Mouse (Mus musculus) frontal cortex, postnatal 10 days (tissue): Measurements from ENCODE around the gene Nts.
"Not testable (repeated sequence)": the region's sequence is repeated elsewhere in the genome, so short reads cannot be mapped to it uniquely, and the experiment has no call there.

Experiments used
- DNase-seq, 2 experiments: peaks; one replicate each; pipeline ENCODE4 v3.0.0; 2022; ENCODE audit warnings: low spot score in 2 of 2, mixed read lengths in 1 of 2

Nts gene

DNA sequence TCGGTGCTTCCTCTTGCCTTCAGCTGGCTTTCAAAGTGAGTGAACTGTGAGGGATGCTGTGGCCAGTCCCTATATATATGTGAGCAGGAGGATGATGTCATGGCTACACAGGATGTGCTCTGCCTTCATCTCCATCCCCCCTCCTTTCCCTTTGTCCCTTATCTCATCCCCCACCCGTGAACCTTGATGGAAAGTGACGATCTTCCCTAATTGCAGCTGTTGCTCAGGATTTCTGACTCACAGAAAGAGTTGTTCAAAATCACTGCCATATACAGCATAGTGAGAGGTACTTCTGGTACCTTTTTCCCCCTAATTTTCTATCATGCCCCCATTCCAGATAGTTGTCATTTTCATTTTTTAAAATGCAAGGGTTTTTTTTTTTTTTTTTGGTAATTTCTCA, at the start of gene Nts:
TSS of gene Nts (minus strand) at position 101 of the 400 bp plus-strand sequence.
- DNase-seq: no peak

DNA sequence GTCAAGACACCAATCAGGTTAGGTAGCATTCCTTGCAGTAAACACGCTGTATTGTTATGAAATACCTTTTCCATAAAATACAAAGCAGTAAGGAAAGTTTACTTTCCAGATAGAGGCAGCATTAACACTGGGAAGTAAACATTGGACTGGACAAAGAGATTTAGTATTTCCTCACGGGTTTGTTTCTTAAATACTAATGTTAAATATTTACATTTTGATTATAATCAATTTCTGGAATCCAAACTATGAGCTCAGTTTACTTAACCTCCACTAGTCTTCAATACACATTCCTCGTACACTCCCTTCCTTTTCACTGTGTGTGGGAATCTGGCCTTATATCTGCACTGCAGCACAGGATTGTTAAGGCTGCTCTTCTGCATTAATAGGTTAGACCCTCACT, 37.6 kb upstream of the Nts start:
- no peak for DNase-seq

DNA sequence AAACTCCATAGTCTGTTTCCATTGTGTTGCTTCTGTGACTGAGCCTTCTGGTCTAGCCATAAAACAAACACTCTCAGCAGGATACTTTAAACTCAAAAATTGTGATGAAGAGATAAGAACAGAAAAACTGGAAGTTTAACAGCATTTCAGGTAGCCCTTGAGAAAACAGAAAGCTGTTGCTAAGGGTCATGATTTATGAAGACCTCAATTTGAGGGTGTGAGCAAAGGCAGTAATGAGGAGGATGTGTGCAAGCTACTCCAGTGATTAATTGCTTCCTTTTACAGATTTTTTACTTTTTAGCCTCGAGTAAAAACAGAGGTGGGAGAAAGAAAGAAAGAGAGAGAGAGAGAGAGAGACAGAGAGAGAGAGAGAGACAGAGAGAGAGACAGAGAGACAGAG, 23.9 kb upstream of the Nts start:
- DNase-seq: no peak

DNA sequence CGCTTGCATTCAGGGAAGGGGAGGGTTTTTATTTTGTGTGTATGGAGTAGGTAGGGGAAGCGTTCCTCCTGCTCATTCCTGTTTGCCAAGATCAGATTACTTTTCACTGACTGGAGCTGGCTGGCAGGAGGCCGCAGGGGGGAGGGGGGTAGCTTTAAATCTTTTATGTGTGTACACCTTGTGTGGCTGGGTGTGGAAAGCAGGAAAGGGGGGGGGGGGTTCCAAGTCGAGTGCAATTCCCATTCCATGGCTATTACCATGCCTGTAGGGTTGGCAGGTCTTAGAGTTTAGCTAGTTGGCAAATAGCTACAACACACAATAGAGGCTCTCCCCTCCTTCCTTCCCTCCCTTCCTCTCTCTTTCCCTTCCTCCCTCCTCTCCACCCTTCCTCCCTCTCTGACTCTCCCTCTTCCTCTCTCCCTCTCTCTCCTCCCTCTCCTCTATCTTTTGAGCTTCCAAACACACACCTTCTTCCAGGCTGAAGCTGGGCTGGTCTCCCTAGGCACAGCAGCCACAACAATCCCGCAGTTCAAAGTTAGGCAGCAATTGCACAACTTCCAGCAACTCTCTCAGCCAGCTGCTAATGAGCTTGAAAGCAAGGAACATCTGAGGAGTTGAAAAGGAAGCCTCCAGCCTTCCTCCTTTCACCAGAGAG, 21.6 kb upstream of the Nts start, which contains the start of gene Rassf9:
TSS of gene Rassf9 (plus strand) at position 416 of the 655 bp plus-strand sequence.
- no peak for DNase-seq

DNA sequence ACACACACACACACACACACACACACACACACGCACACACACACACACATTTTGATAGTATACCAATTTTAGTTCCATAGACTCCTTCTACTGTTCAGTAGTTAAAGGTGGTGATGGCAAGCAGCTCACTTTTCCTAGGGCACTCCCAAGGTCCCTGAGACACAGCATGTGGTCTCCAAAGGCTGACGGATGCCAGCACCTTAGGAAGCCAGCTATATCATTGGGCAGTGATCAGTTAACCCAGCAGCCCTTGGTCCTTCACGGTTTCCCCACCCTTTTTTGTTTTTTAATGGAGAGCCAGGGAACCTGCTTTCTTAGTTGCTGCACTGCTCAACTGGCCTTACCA, 21.1 kb upstream of the Nts start:
- no peak for DNase-seq

GRCm38 (mm10) chr10:102507386-102507785, 17.1 kb upstream of the Nts start:
- no peak for DNase-seq

DNA sequence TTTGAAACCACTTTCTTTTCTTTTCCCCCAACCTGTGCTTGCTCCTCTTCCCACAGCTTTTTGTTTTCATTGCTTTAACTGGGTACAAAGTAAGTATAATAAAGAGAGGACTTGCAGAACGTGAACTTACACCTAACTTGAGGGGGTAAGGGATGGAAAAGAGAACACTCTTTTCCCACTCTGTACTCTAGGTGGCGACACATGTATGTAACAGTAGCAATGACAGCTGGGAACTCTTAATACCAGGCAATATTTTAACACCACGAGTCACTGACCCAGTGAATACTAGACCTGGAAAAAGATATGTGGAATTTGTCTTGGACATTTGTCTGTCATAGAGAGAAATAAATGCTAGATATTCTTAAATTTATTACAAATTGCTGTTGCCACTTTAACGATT, 8.5 kb upstream of the Nts start:
- DNase-seq: no peak

DNA sequence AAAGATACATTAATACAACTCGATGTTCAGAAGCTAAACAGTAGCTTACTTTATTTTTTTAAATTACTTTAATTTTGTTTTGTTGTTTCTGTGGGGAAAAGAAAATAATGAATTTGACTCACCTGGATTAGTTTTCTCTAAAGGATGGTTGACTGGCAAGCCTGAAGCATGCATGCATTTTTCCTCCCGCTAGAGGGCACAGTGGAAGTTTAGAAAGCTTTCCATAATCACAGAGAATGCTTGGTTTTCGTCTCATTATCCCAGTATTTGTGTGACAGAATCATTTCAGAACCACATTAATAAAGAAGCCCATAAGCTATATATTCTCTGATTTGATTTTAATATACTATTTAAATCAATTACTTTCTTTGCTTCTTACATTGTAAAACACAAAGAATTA, 1.5 kb upstream of the Nts start:
- peak in 1 of 2 experiments; percentile 27 for DNase-seq

DNA sequence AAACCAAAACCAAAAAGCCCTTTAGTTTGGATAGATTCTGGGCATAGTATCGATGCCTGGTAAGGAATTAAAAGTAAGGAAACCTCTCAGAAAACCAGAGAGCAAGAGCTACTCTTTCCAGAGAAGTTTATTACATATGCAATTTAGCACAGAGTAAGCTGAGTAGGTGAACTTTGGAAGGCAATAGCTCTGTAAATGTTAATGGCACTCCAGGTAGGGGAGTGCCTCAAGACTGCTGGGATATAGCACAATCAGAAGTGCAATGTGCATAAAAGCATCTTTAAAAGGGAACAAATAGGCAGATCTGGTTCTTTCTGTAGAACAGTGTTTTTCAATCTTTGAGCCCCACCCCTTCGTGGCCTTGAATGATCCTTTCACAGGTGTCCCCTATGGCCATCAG, 20.9 kb downstream of the Nts start:
- no peak for DNase-seq

DNA sequence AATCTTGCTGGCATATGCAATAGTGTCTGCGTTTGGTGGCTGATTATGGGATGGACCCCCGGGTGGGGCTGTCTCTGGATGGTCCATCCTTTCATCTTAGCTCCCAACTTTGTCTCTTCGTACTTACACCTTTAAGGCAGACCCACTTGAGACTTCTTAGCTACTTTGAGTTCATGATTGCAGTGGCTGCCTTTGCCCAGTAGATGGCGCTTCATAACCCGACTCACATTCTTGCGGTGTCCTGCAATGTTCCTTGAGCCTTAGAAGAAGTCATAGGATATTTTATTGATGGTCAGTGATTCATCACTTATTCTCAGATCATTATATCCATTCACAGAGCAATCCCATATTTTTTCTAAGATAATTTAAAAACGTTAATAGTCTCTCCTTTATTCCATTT, 38.5 kb downstream of the Nts start:
- DNase-seq: peak; percentile 3 to 11

- DNase-seq: peak in 1 of 2 experiments; percentile 43
These were observed 40.8 kb downstream of the Nts start for GRCm38 (mm10) chr10:102449449-102449848.

DNA sequence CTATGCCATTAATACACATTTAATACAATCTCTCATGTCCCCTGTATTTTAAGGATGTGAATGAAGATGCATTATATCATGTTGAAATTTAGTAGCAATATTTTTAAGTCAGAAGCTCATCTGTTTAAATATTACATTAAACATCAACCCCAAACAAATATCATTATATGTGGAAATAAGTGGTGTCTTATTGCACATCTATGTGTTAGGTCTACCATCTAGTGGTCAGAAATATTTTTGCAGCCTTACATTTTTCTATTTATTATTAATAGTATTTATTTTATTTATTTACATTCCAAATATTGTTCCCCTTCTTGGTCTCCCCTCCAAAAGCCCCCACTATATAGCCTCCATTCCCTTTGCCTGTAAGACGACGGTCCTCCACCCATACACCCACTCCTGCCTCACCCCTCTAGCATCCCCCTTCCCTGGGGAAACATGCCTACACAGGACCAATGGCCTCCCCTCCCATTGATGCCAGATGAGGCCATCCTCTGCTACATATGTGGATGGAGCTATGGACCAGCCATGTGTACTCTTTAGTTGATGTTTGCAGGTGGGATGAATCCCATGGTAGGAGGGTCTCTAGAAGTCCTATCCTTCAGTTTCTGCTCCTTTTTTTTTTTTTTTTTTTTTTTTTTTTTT, 45.3 kb downstream of the Nts start:
- no peak for DNase-seq

- DNase-seq: not testable (repeated sequence)
These were observed 54.8 kb downstream of the Nts start for GRCm38 (mm10) chr10:102435467-102435866.

- not testable (repeated sequence) for DNase-seq
These were observed 55.2 kb downstream of the Nts start for GRCm38 (mm10) chr10:102435048-102435447.
